Mouse (Mus musculus): Measurements from ENCODE around the gene Samd8. TPM values are rescaled to one million over a fixed set of nuclear protein-coding genes. Genes with fewer than 3 reads are reported as not detected.

The Samd8 gene
- total RNA-seq, 2 experiments from 2014 or later, result 88.8 to 94.2 TPM

- no peak for DNase-seq (ENCODE audit: low spot score in 2 of 2)
Measured at GRCm38 (mm10) chr14:21790585-21791251, 40.4 kb downstream of the Samd8 start.

GRCm38 (mm10) chr14:21791722-21792121 is 41.4 kb downstream of the Samd8 start:
- DNase-seq (ENCODE audit: low spot score in 2 of 2), result no peak

GRCm38 (mm10) chr14:21792250-21792649 is 41.9 kb downstream of the Samd8 start:
- DNase-seq (ENCODE audit: low spot score in 2 of 2), result no peak

- DNase-seq (ENCODE audit: low spot score in 2 of 2), result no peak
Measured at GRCm38 (mm10) chr14:21800641-21801040, 50.3 kb downstream of the Samd8 start.

GRCm38 (mm10) chr14:21801624-21802023 is 51.3 kb downstream of the Samd8 start:
- no peak for DNase-seq (ENCODE audit: low spot score in 2 of 2)

GRCm38 (mm10) chr14:21802543-21803206 is 52.3 kb downstream of the Samd8 start:
- DNase-seq (ENCODE audit: low spot score in 2 of 2), result no peak

- DNase-seq (ENCODE audit: low spot score in 2 of 2), result no peak
Measured at GRCm38 (mm10) chr14:21806203-21806602, 55.9 kb downstream of the Samd8 start.

GRCm38 (mm10) chr14:21806631-21807160 is 56.4 kb downstream of the Samd8 start:
- DNase-seq (ENCODE audit: low spot score in 2 of 2), result no peak

- DNase-seq (ENCODE audit: low spot score in 2 of 2), result no peak
Measured at GRCm38 (mm10) chr14:21808208-21808922, 58.0 kb downstream of the Samd8 start.

GRCm38 (mm10) chr14:21809418-21809817 is 59.1 kb downstream of the Samd8 start:
- no peak for DNase-seq (ENCODE audit: low spot score in 2 of 2)

- no peak for DNase-seq (ENCODE audit: low spot score in 2 of 2)
Measured at GRCm38 (mm10) chr14:21811301-21811700, 61.0 kb downstream of the Samd8 start.

- DNase-seq (ENCODE audit: low spot score in 2 of 2), result no peak
Measured at GRCm38 (mm10) chr14:21811744-21812393, 61.5 kb downstream of the Samd8 start.

- DNase-seq (ENCODE audit: low spot score in 2 of 2), result peak; percentile 17 to 37
Measured at GRCm38 (mm10) chr14:21812590-21813162, 62.3 kb downstream of the Samd8 start.

GRCm38 (mm10) chr14:21813216-21813615 is 62.9 kb downstream of the Samd8 start:
- DNase-seq (ENCODE audit: low spot score in 2 of 2), result no peak

GRCm38 (mm10) chr14:21813847-21814246 is 63.5 kb downstream of the Samd8 start:
- no peak for DNase-seq (ENCODE audit: low spot score in 2 of 2)

GRCm38 (mm10) chr14:21814606-21815005 is 64.3 kb downstream of the Samd8 start:
- no peak for DNase-seq (ENCODE audit: low spot score in 2 of 2)

GRCm38 (mm10) chr14:21816255-21816654 is 65.9 kb downstream of the Samd8 start:
- no peak for DNase-seq (ENCODE audit: low spot score in 2 of 2)

GRCm38 (mm10) chr14:21817453-21817852 is 67.1 kb downstream of the Samd8 start:
- no peak for DNase-seq (ENCODE audit: low spot score in 2 of 2)

- no peak for DNase-seq (ENCODE audit: low spot score in 2 of 2)
Measured at GRCm38 (mm10) chr14:21820880-21821505, 70.7 kb downstream of the Samd8 start.

GRCm38 (mm10) chr14:21822307-21822706 is 72.0 kb downstream of the Samd8 start:
- no peak for DNase-seq (ENCODE audit: low spot score in 2 of 2)
